Mouse (Mus musculus): ENCODE measurements at regions not wholly inside any gene's neighbourhood (a gene's known extent, or its start where the extent isn't known, plus 50 kb on each side); places are given as distances from the start of the nearest gene placed in this dataset.

- TF ChIP-seq POLR2A (IDR thresholded peaks at IDR 0.05; ENCODE audit: borderline replicate concordance, extremely low read depth, insufficient read depth, insufficient read length, poor library complexity, severe bottlenecking): no peak
- TF ChIP-seq CTCF (IDR thresholded peaks at IDR 0.05; ENCODE audit: borderline replicate concordance, extremely low read depth, insufficient read depth, insufficient read length): no peak
Measured at GRCm38 (mm10) chr8:8919040-8919439, 228.7 kb upstream of the Arglu1 start.
